ENCODE assay signal across 19 mouse cellular contexts in the genomic region with DNA sequence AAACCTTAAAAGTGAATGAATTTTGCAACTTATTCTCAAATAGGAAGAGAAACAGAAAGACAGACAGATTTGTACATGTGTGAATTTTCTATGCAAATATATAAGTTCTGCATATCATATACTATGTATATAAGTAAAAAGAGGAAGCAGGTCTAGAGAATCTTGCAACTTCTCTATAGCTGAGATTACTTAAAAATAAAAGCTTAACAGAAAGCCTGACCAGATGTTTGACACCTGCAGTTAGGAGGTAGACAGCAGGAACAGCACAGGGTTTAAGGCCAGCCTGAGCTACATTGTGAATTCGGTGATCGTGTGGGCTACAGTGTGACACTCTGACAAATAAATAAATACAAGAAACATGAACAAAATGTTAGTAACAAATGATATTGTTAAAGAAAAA. TPM values are rescaled to one million over a fixed set of nuclear protein-coding genes. Genes with fewer than 3 reads are reported as not detected.
A peak's percentile ranks its signal among the peaks of the same experiment; 100 is the strongest.
DNase-seq lines count a peak whose midpoint lies in the region; ATAC-seq and TF ChIP-seq lines count a peak whose summit lies in the region.
"Had no signal": no experiment of that assay in that cellular context is flagged by ENCODE, and none has a peak within 500 bp of the region (broad histone marks: within the 10 kb centered on the region; RNA-seq: fewer than 3 reads in every experiment).

No protein-coding gene starts in this region.

- H3K79me2 ChIP-seq in liver, adult 2 months (ENCODE audit: control insufficient read depth, insufficient read depth, low read length), result peaks cover 5% of the 10 kb centered on the region; the same call in 1 of the 2 replicates

- H3K9me3 ChIP-seq in liver, embryonic 15.5 days (replicated peaks), result no peaks in the 10 kb centered on the region
- H3K9me3 ChIP-seq in kidney, embryonic 16.5 days (ENCODE audit: low read length), result no peaks in the 10 kb centered on the region
- H3K9me3 ChIP-seq: embryonic facial prominence, embryonic 13.5 days; heart, embryonic 10.5 days; hindbrain, embryonic 15.5 days; intestine, embryonic 15.5 days had no signal

- H3K9ac ChIP-seq in liver, adult 2 months (ENCODE audit: low read depth, low read length), result no peak overlapping the region
- H3K9ac ChIP-seq in liver, embryonic 15.5 days, result peak overlapping the region; percentile 12; the same call in 1 of the 2 replicates
- H3K9ac ChIP-seq in kidney, embryonic 16.5 days (replicated peaks; ENCODE audit: low read length), result no peak overlapping the region
- H3K9ac ChIP-seq: embryonic facial prominence, embryonic 13.5 days; hindbrain, embryonic 15.5 days; intestine, embryonic 15.5 days had no signal

- no peaks in the 10 kb centered on the region for H3K36me3 ChIP-seq in liver, adult 2 months (ENCODE audit: control insufficient read depth, insufficient read depth, low read length)
- H3K36me3 ChIP-seq in liver, embryonic 15.5 days (replicated peaks), result peaks cover 64% of the 10 kb centered on the region
- no peaks in the 10 kb centered on the region for H3K36me3 ChIP-seq in splenic B cell, adult 2 months (ENCODE audit: control insufficient read depth, insufficient read depth, low read length, poor library complexity, severe bottlenecking)
- no peaks in the 10 kb centered on the region for H3K36me3 ChIP-seq in kidney, embryonic 16.5 days (ENCODE audit: insufficient read depth, low read length)
- H3K36me3 ChIP-seq: embryonic facial prominence, embryonic 13.5 days; heart, embryonic 10.5 days; hindbrain, embryonic 15.5 days; intestine, embryonic 15.5 days had no signal

- peaks cover 22% of the 10 kb centered on the region for H3K4me1 ChIP-seq in liver, adult 2 months (ENCODE audit: control insufficient read depth, insufficient read depth, low read length)
- peaks cover 15% of the 10 kb centered on the region for H3K4me1 ChIP-seq in bone marrow, adult 2 months (ENCODE audit: control insufficient read depth, insufficient read depth, low read length)
- peaks cover 84% of the 10 kb centered on the region for H3K4me1 ChIP-seq in liver, embryonic 15.5 days (replicated peaks)
- peaks cover 14% of the 10 kb centered on the region for H3K4me1 ChIP-seq in kidney, embryonic 16.5 days (ENCODE audit: insufficient read depth, low read length)

- H3K27ac ChIP-seq in liver, adult 2 months (replicated peaks; ENCODE audit: insufficient read depth, low read depth, low read length), result peak overlapping the region; percentile 34; the same call in 1 of the 2 replicates
- H3K27ac ChIP-seq in bone marrow, adult 2 months (ENCODE audit: control insufficient read depth, insufficient read depth, low read depth, low read length, poor library complexity), result peak overlapping the region; percentile 32; the same call in 1 of the 2 replicates
- peak overlapping the region; percentile 97 for H3K27ac ChIP-seq in liver, embryonic 15.5 days (replicated peaks)
- H3K27ac ChIP-seq in kidney, embryonic 16.5 days (ENCODE audit: low read length), result no peak overlapping the region
- H3K27ac ChIP-seq: embryonic facial prominence, embryonic 13.5 days; heart, embryonic 10.5 days; hindbrain, embryonic 15.5 days; intestine, embryonic 15.5 days; kidney, postnatal 0 days; layer of hippocampus, adult 2 months had no signal

- TF ChIP-seq POLR2A in liver, adult 2 months (IDR thresholded peaks at IDR 0.05; ENCODE audit: extremely low read depth, insufficient read depth, low read length), result no peak
- TF ChIP-seq POLR2A in bone marrow, adult 2 months (IDR thresholded peaks at IDR 0.05; ENCODE audit: borderline replicate concordance, control insufficient read depth, low read depth, low read length), result no peak

- no peak for TF ChIP-seq CTCF in liver, adult 2 months (IDR thresholded peaks at IDR 0.05; ENCODE audit: low read depth, low read length)
- TF ChIP-seq CTCF in bone marrow, adult 2 months (IDR thresholded peaks at IDR 0.05; ENCODE audit: control insufficient read depth, insufficient read depth, low read length), result no peak

- 77% methylated on average over 2 of the region's 2 CpGs for WGBS in liver, adult 2 months
- WGBS in bone marrow, adult 2 months, result 32% methylated on average over 2 of the region's 2 CpGs
- 75% methylated on average over 2 of the region's 2 CpGs for WGBS in liver, embryonic 15.5 days (ENCODE audit: insufficient replicate concordance)
- 96% methylated on average over 2 of the region's 2 CpGs for WGBS in kidney, embryonic 16.5 days

- H3K4me3 ChIP-seq in liver, adult 2 months (ENCODE audit: insufficient read depth, low read depth, low read length), result no peak overlapping the region
- no peak overlapping the region for H3K4me3 ChIP-seq in bone marrow, adult 2 months (replicated peaks; ENCODE audit: control insufficient read depth, low read depth, low read length)
- H3K4me3 ChIP-seq in liver, embryonic 15.5 days (replicated peaks), result peak overlapping the region; percentile 80
- no peak overlapping the region for H3K4me3 ChIP-seq in kidney, embryonic 16.5 days (ENCODE audit: low read length)
- H3K4me3 ChIP-seq: embryonic facial prominence, embryonic 13.5 days; heart, embryonic 10.5 days; hindbrain, embryonic 15.5 days; intestine, embryonic 15.5 days; layer of hippocampus, adult 2 months had no signal

- no peak for DNase-seq in liver, adult 2 months (ENCODE audit: extremely low read depth, low read depth, low spot score)
- no peak for DNase-seq in liver
- DNase-seq in splenic B cell, adult 2 months (ENCODE audit: low read depth, low spot score), result peak; percentile 76
- no peak for DNase-seq in kidney, postnatal 14 days
- DNase-seq: cerebellum, adult 9-11 months; layer of hippocampus, postnatal 36 days; lung, postnatal 10 days; thymus, postnatal 36 days had no signal

- no peaks in the 10 kb centered on the region for H3K27me3 ChIP-seq in liver, adult 2 months (ENCODE audit: control insufficient read depth, insufficient read depth, low read length)
- H3K27me3 ChIP-seq in liver, embryonic 15.5 days, result peaks cover 11% of the 10 kb centered on the region
- no peaks in the 10 kb centered on the region for H3K27me3 ChIP-seq in splenic B cell, adult 2 months (ENCODE audit: control insufficient read depth, insufficient read depth, low read length, poor library complexity, severe bottlenecking)
- H3K27me3 ChIP-seq in kidney, embryonic 16.5 days (ENCODE audit: insufficient read depth, low read length), result peaks cover 5% of the 10 kb centered on the region
- H3K27me3 ChIP-seq: hindbrain, embryonic 15.5 days had no signal

- no peak for ATAC-seq in liver, embryonic 15.5 days (ENCODE audit: insufficient read depth)
- no peak for ATAC-seq in kidney, embryonic 16.5 days (ENCODE audit: low FRiP score, low TSS enrichment)
- ATAC-seq: forebrain, embryonic 16.5 days; intestine, embryonic 15.5 days; midbrain, embryonic 16.5 days had no signal

- H3K4me2 ChIP-seq in liver, embryonic 15.5 days, result peak overlapping the region; percentile 77
- H3K4me2 ChIP-seq in kidney, embryonic 16.5 days (replicated peaks; ENCODE audit: low read depth, low read length), result no peak overlapping the region
- H3K4me2 ChIP-seq: embryonic facial prominence, embryonic 13.5 days; hindbrain, embryonic 15.5 days; intestine, embryonic 15.5 days had no signal

RNA-seq across cellular contexts. Expression of a gene that starts 3.6 kb away (rescaled TPM):
- total RNA-seq in liver, adult 2 months (2014; rRNA removed), result 142 and 148 TPM in 2 replicates
- polyA plus RNA-seq in liver, adult 2 months (2012; rRNA removed), result 268 and 304 TPM in 2 replicates
- polyA plus RNA-seq in bone marrow, adult 2 months (2011; ENCODE audit: insufficient read depth, insufficient read length, low replicate concordance, missing spikeins), result 323 and 400 TPM in 2 replicates
- polyA plus RNA-seq in liver, embryonic 15.5 days (2015; fragmentation: Nextera tagmentation; extraction: Ambion mirVana), result 920 and 1,009 TPM in 2 replicates
- 50.8 and 54.6 TPM in 2 replicates for polyA plus RNA-seq in kidney, embryonic 16.5 days (2015; fragmentation: Nextera tagmentation; extraction: Ambion mirVana)

RNA-seq across cellular contexts. Expression of a gene that starts 3.9 kb away (rescaled TPM):
- under 0.01 TPM in 1 of 2 replicates, not detected in the other for total RNA-seq in liver, adult 2 months (2014; rRNA removed)
- polyA plus RNA-seq in liver, adult 2 months (2012; rRNA removed), result 0.06 TPM in 1 of 2 replicates, not detected in the other
- polyA plus RNA-seq in bone marrow, adult 2 months (2011; ENCODE audit: insufficient read depth, insufficient read length, low replicate concordance, missing spikeins), result 0.11 and 0.62 TPM in 2 replicates
- 0.06 and 0.09 TPM in 2 replicates for polyA plus RNA-seq in liver, embryonic 15.5 days (2015; fragmentation: Nextera tagmentation; extraction: Ambion mirVana)
- 0.31 and 0.40 TPM in 2 replicates for polyA plus RNA-seq in kidney, embryonic 16.5 days (2015; fragmentation: Nextera tagmentation; extraction: Ambion mirVana)

RNA-seq across cellular contexts. Expression of a gene that starts 22.2 kb away (rescaled TPM):
- total RNA-seq in liver, adult 2 months (2014; rRNA removed), result 3.5 and 4.6 TPM in 2 replicates
- polyA plus RNA-seq in liver, adult 2 months (2012; rRNA removed), result 6.9 and 8.3 TPM in 2 replicates
- 34.3 and 61.0 TPM in 2 replicates for polyA plus RNA-seq in bone marrow, adult 2 months (2011; ENCODE audit: insufficient read depth, insufficient read length, low replicate concordance, missing spikeins)
- polyA plus RNA-seq in liver, embryonic 15.5 days (2015; fragmentation: Nextera tagmentation; extraction: Ambion mirVana), result 35.6 and 38.9 TPM in 2 replicates
- polyA plus RNA-seq in kidney, embryonic 16.5 days (2015; fragmentation: Nextera tagmentation; extraction: Ambion mirVana), result 27.5 and 32.5 TPM in 2 replicates

RNA-seq across cellular contexts. Expression of a gene that starts 35.4 kb away (rescaled TPM):
- 7.7 and 9.5 TPM in 2 replicates for total RNA-seq in liver, adult 2 months (2014; rRNA removed)
- 8.8 and 11.6 TPM in 2 replicates for polyA plus RNA-seq in liver, adult 2 months (2012; rRNA removed)
- polyA plus RNA-seq in bone marrow, adult 2 months (2011; ENCODE audit: insufficient read depth, insufficient read length, low replicate concordance, missing spikeins), result 20.9 and 33.8 TPM in 2 replicates
- polyA plus RNA-seq in liver, embryonic 15.5 days (2015; fragmentation: Nextera tagmentation; extraction: Ambion mirVana), result 28.2 and 29.6 TPM in 2 replicates
- polyA plus RNA-seq in kidney, embryonic 16.5 days (2015; fragmentation: Nextera tagmentation; extraction: Ambion mirVana), result 42.3 and 45.8 TPM in 2 replicates

RNA-seq across cellular contexts. Expression of a gene that starts 47.8 kb away (rescaled TPM):
- 0.07 TPM in 1 of 2 replicates, not detected in the other for total RNA-seq in liver, adult 2 months (2014; rRNA removed)
- 0.05 and 0.07 TPM in 2 replicates for polyA plus RNA-seq in liver, adult 2 months (2012; rRNA removed)
- polyA plus RNA-seq in bone marrow, adult 2 months (2011; ENCODE audit: insufficient read depth, insufficient read length, low replicate concordance, missing spikeins), result 0.79 and 3.4 TPM in 2 replicates
- 0.67 and 0.75 TPM in 2 replicates for polyA plus RNA-seq in liver, embryonic 15.5 days (2015; fragmentation: Nextera tagmentation; extraction: Ambion mirVana)
- 4.9 and 5.1 TPM in 2 replicates for polyA plus RNA-seq in kidney, embryonic 16.5 days (2015; fragmentation: Nextera tagmentation; extraction: Ambion mirVana)
